Mouse (Mus musculus) common myeloid progenitor, adult 5-6 weeks (primary cell): ENCODE results near the gene Cilp. TPM values are rescaled to one million over a fixed set of nuclear protein-coding genes. Genes with fewer than 3 reads are reported as not detected.
"Not testable (repeated sequence)": the region's sequence is repeated elsewhere in the genome, so short reads cannot be mapped to it uniquely, and the experiment has no call there.

Experiments
- ATAC-seq: replicated peaks from 2 replicates; pipeline ENCODE4 v1.8.0; 2016; ENCODE audit warnings: low read depth, mild to moderate bottlenecking, moderate TSS enrichment, inconsistent platforms; ENCODE audit not compliant: poor library complexity, severe bottlenecking
- total RNA-seq: library from RNA; stranded (forward); fragments of 200-1000, 187-1606 nt; gene quantifications from 2 replicates; pipeline ENCODE4 v1.2.3, GENCODE M21; 2017

Gene Cilp
- total RNA-seq: 0.14 TPM in 1 of 2 replicates, not detected in the other

GRCm38 (mm10) chr9:65264959-65265358 lies at the start of gene Cilp:
Gene Cilp (plus strand): TSS chr9:65265180.
- ATAC-seq: no peak

GRCm38 (mm10) chr9:65215494-65216126 lies 49.4 kb upstream of the Cilp start:
- peak; percentile 60 for ATAC-seq

GRCm38 (mm10) chr9:65216972-65217371 lies 48.0 kb upstream of the Cilp start:
- ATAC-seq: peak; percentile 20

- peak; percentile 16 for ATAC-seq
These were observed 47.3 kb upstream of the Cilp start for GRCm38 (mm10) chr9:65217661-65218060.

- no peak for ATAC-seq
These were observed 46.1 kb upstream of the Cilp start for GRCm38 (mm10) chr9:65218916-65219315.

- ATAC-seq: not testable (repeated sequence)
These were observed 44.6 kb upstream of the Cilp start for GRCm38 (mm10) chr9:65220398-65220797.

- ATAC-seq: no peak
These were observed 41.1 kb upstream of the Cilp start for GRCm38 (mm10) chr9:65223927-65224326.

GRCm38 (mm10) chr9:65225795-65226194 lies 39.2 kb upstream of the Cilp start:
- 0 out of 2 replicates have a peak, but pooled peaks have one; percentile 15 for ATAC-seq

GRCm38 (mm10) chr9:65230250-65230649 lies 34.7 kb upstream of the Cilp start:
- no peak for ATAC-seq

- no peak for ATAC-seq
These were observed 33.7 kb upstream of the Cilp start for GRCm38 (mm10) chr9:65231284-65231683.

- no peak for ATAC-seq
These were observed 31.6 kb upstream of the Cilp start for GRCm38 (mm10) chr9:65233243-65233985.

- ATAC-seq: no peak
These were observed 30.2 kb upstream of the Cilp start for GRCm38 (mm10) chr9:65234734-65235133.

GRCm38 (mm10) chr9:65235601-65236000 lies 29.4 kb upstream of the Cilp start:
- no peak for ATAC-seq

- ATAC-seq: no peak
These were observed 27.4 kb upstream of the Cilp start for GRCm38 (mm10) chr9:65237616-65238015.

GRCm38 (mm10) chr9:65238191-65238760 lies 26.7 kb upstream of the Cilp start:
- ATAC-seq: no peak

- no peak for ATAC-seq
These were observed 25.8 kb upstream of the Cilp start for GRCm38 (mm10) chr9:65239176-65239575.

- no peak for ATAC-seq
These were observed 25.2 kb upstream of the Cilp start for GRCm38 (mm10) chr9:65239731-65240130.

- no peak for ATAC-seq
These were observed 24.4 kb upstream of the Cilp start for GRCm38 (mm10) chr9:65240587-65240986.

- no peak for ATAC-seq
These were observed 23.0 kb upstream of the Cilp start for GRCm38 (mm10) chr9:65241973-65242372.

- ATAC-seq: no peak
These were observed 21.7 kb upstream of the Cilp start for GRCm38 (mm10) chr9:65243249-65243648.
